ENCODE assay signal across 10 mouse cellular contexts in the genomic region with DNA sequence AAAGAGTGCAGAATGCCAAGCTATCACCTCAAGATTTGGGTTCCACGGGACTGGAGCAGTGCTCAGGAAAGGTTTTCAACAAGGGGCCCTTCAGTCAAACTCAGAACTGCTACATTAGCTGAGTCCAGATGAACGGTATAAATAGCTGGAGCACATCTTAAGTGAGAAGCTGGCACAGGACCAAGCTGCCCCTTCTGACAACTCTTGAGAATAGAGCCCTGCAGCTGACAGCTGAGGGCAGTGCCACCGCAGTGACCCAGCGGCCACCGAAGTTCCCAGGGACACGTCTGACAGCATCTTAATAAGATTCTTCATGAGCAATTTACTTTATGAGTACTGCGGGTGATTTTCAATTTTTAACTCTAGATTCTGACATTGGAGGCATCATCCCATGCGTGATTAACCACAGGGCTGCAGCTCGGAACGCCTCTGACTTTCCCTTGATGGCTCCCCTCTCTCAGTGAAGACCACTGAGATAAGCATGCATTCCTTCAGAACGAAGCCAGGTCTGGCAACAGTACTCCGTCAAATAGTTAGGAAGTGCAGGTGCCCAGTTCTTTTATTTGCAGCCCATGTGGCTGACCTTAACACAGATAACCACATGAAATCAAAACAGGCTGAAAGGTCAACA. TPM values are rescaled to one million over a fixed set of nuclear protein-coding genes. Genes with fewer than 3 reads are reported as not detected.
DNase-seq lines count a peak whose midpoint lies in the region; ATAC-seq and TF ChIP-seq lines count a peak whose summit lies in the region.
"Had no signal": no experiment of that assay in that cellular context is flagged by ENCODE, and none has a peak within 500 bp of the region (broad histone marks: within the 10 kb centered on the region; RNA-seq: fewer than 3 reads in every experiment).

No protein-coding gene starts in this region.

- H3K36me3 ChIP-seq in neural tube, embryonic 13.5 days = no peaks in the 10 kb centered on the region
- no peaks in the 10 kb centered on the region for H3K36me3 ChIP-seq in lung, postnatal 0 days (ENCODE audit: insufficient read depth, low read length)

- intact Hi-C loops in gastrocnemius, postnatal 36 days (cut with DNase I) = no loop called here

- peak; percentile 19 for DNase-seq in gastrocnemius, adult 18-20 months (ENCODE audit: low spot score)
- DNase-seq in gastrocnemius, postnatal 36 days = no peak
- no peak for DNase-seq in neural tube, embryonic 10.5 days (ENCODE audit: extremely low spot score, low spot score)
- DNase-seq in heart, adult 8-10 months (ENCODE audit: low spot score) = peak; percentile 42
- DNase-seq in lung, postnatal 0 days (ENCODE audit: low spot score) = peak; percentile 65
- DNase-seq in embryo, embryonic 10.5 days (ENCODE audit: low spot score) = no peak
- DNase-seq: liver had no signal

- 57% methylated on average over 12 of the region's 12 CpGs for WGBS in neural tube, embryonic 13.5 days
- 36% methylated on average over 12 of the region's 12 CpGs for WGBS in lung, postnatal 0 days

- H3K27ac ChIP-seq in neural tube, embryonic 13.5 days (replicated peaks) = no peak overlapping the region
- no peak overlapping the region for H3K27ac ChIP-seq in lung, postnatal 0 days (ENCODE audit: low read length)

- 0 out of 2 replicates have a peak, but pooled peaks have one; percentile 15 for ATAC-seq in neural tube, embryonic 13.5 days (ENCODE audit: low read depth)
- ATAC-seq in lung, postnatal 0 days = peak; percentile 76
- no peak for ATAC-seq in granulocyte monocyte progenitor cell, adult 5-6 weeks (replicated peaks; ENCODE audit: poor library complexity, severe bottlenecking)

- H3K9ac ChIP-seq in neural tube, embryonic 13.5 days = no peak overlapping the region
- H3K9ac ChIP-seq in lung, postnatal 0 days (replicated peaks; ENCODE audit: low read depth) = no peak overlapping the region

- H3K27me3 ChIP-seq in neural tube, embryonic 13.5 days = no peaks in the 10 kb centered on the region
- no peaks in the 10 kb centered on the region for H3K27me3 ChIP-seq in lung, postnatal 0 days (replicated peaks; ENCODE audit: insufficient read depth, low read length)
- H3K27me3 ChIP-seq: CH12.LX had no signal

- peaks cover 25% of the 10 kb centered on the region for H3K4me1 ChIP-seq in neural tube, embryonic 13.5 days (replicated peaks)
- H3K4me1 ChIP-seq in lung, postnatal 0 days (ENCODE audit: insufficient read depth, low read depth, low read length) = no peaks in the 10 kb centered on the region

- H3K4me3 ChIP-seq in neural tube, embryonic 13.5 days = no peak overlapping the region
- H3K4me3 ChIP-seq in lung, postnatal 0 days (ENCODE audit: low read depth, low read length) = no peak overlapping the region

- TF ChIP-seq CTCF in lung, postnatal 0 days (IDR thresholded peaks at IDR 0.05) = no peak

- H3K4me2 ChIP-seq in neural tube, embryonic 13.5 days = no peak overlapping the region
- H3K4me2 ChIP-seq in lung, postnatal 0 days (replicated peaks; ENCODE audit: low read depth, low read length) = no peak overlapping the region

- H3K9me3 ChIP-seq in neural tube, embryonic 13.5 days = no peaks in the 10 kb centered on the region
- H3K9me3 ChIP-seq in lung, postnatal 0 days (ENCODE audit: low read length) = no peaks in the 10 kb centered on the region

- TF ChIP-seq EP300 in lung, postnatal 0 days (IDR thresholded peaks at IDR 0.05) = no peak

RNA-seq across cellular contexts. Expression of a gene that starts 23.1 kb away (rescaled TPM):
- total RNA-seq in gastrocnemius, adult 18-20 months (2021) = 10 to 100 TPM; 14.7 to 17.8 TPM
- 10 to 100 TPM; 11.3 to 20.5 TPM for total RNA-seq in gastrocnemius, postnatal 36 days (2021)
- 8.0 and 9.0 TPM in 2 replicates for polyA plus RNA-seq in neural tube, embryonic 13.5 days (2015; fragmentation: Nextera tagmentation; extraction: Ambion mirVana)
- 10 to 100 TPM; 40.7 to 48.9 (median 45.0) TPM for total RNA-seq in heart, adult 8-10 months (2022)
- polyA plus RNA-seq in lung, postnatal 0 days (2015; fragmentation: Nextera tagmentation; extraction: Ambion mirVana) = 5.6 and 8.1 TPM in 2 replicates
- total RNA-seq in granulocyte monocyte progenitor cell, adult 5-6 weeks (2014; fragmentation: Nextera tagmentation) = 9.9 and 15.1 TPM in 2 replicates
- total RNA-seq in granulocyte monocyte progenitor cell, adult 5-6 weeks (2017) = 4.7 and 7.1 TPM in 2 replicates

Comparison
In these comparisons a context has a peak if more than half of its experiments do, and no peak if none do; other contexts are left out.
1. DNase-seq: peak in gastrocnemius, adult 18-20 months (single experiment), heart, adult 8-10 months (single experiment) and lung, postnatal 0 days (single experiment); none in gastrocnemius, postnatal 36 days (0 of 2), neural tube, embryonic 10.5 days (single experiment) and embryo, embryonic 10.5 days (single experiment).